Mouse (Mus musculus): Measurements from ENCODE around the gene Rel.
"Not testable (repeated sequence)": the region's sequence is repeated elsewhere in the genome, so short reads cannot be mapped to it uniquely, and the experiment has no call there.

Rel gene
- long read RNA-seq, experiment 1, full-length matches to known transcripts: 1 of 2 reads
- long read RNA-seq, experiment 1, partial matches to known transcripts: 1 of 2 reads
- long read RNA-seq, experiment 1, other reads (novel, unspliced or antisense): 0 of 2 reads
- long read RNA-seq, experiment 2, partial matches to known transcripts: 3 of 3 reads
- long read RNA-seq, experiment 2, other reads (novel, unspliced or antisense): 0 of 3 reads

GRCm38 (mm10) chr11:23770760-23771506 is at the start of gene Rel:
Gene Rel, minus strand, starts transcription at chr11:23770970.
- intact Hi-C loops (cut with DNase I): loop anchor here (5.0 kb wide), 1 partner anchor 306 kb away; the partner anchor contains the start of genes A830031A19Rik and Bcl11a

DNA sequence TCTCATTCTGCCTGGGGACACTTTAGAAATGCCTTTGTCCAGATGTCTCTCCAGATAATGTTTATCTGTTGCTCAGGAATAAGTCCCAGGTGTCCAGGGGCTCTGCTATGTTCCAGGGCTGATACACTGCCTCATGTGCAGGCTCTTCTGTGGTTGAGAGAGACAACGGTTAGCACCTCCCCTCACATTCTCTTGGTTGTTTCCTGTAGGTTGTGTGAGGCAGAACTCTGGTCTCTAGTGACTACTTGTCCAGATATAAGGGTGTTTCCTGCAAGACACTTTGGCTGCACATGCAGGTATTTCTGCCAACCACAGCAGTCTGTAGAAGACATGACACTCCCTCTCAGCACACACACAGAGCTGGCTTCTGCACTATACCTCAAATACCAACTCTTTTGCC is 48.0 kb upstream of the Rel start:
- intact Hi-C loops (cut with DNase I): no loop called here

DNA sequence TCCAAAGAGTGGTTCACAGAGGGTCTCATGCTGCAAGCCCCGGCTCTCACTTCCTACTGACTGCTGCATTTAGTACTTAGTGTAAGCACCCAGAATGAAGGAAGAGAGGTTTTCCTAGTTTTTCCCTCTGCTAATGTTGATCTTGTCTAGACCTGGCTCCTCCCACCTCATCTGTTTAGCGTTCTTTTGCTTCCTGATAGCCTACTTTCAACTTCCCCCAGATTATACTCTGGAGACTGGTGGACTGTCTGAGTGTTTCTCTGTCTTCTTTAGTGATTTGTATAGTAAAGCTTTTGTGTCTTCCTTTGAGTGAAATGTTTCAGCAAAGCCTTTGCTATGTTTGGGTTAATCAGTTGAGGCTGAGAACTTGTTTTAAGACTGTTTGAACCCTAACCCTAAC is 40.0 kb upstream of the Rel start:
- intact Hi-C loops (cut with DNase I): no loop called here

DNA sequence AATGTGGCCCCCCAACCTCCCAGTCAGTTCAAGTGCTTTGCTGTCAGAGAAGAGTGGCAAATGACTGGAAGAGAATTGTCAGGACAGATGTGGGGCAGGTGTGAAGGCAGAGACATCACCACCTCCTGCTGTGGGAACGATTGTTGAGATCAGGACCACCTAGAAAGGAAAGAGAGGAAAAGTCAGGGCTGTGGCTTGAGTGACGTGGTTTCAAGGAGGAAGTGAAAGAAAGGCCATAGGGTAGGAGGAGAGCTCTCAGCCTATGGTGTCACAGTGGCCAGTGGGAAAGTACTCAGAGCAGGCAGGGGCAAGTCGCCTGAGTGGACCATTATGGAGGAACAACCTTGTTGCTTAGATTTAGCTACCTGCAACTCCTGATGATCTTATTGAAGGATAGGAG is 34.9 kb upstream of the Rel start:
- intact Hi-C loops (cut with DNase I): no loop called here

- intact Hi-C loops (cut with DNase I): no loop called here
Measured at GRCm38 (mm10) chr11:23803136-23803535, 32.4 kb upstream of the Rel start.

DNA sequence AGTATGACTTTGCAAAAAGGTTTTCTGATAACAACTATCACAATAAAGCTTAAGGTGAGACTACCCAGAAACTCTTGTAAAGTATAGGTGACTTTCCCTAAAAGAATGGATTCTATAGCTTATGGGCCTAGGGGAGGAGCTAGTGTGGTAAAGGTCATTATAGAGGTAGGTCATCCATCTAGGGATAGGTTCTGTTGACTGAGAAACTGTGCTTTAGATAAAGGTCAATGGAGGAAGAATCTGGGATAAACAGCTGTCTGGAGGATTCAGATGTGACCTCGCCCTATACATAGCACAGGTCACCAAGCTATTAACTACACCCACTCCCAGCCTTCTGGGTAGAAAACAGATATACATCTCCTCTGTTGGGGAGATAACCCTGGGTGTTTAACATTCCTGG is 31.5 kb upstream of the Rel start:
- intact Hi-C loops (cut with DNase I): no loop called here

DNA sequence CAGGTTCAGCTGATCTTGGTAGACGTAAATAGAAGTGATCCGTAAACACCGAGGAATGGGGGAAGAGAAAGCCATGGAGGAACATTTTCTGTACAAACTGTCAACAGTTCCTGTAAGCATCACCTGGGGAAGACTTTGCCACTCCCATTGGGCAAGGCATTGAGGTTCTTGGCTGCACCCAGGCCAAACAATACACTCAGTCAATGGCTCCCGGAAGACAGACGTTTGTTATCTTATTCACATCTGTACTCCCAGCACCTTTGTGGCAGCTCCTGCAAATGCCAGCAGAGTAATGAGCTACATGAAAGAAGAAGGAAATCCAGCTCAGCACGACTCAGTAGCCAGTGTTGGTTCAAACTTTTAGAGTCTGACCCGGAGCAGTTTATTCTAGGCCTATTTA is 31.1 kb upstream of the Rel start:
- intact Hi-C loops (cut with DNase I): no loop called here

DNA sequence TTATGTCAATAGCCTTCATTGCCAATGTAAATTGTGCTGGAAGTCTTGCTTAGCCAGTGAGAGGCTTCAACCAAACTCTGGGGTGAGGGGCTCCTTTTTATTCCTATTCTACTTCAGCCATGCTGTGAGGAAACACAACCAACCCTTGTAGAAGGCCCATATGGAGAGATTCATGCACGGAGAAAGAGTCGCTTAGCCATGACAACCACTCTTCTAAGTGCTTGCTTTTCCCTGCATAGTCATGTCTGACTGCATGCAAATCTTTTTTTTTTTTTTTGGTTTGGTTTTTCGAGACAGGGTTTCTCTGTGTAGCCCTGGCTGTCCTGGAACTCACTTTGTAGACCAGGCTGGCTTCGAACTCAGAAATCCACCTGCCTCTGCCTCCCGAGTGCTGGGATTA is 12.9 kb upstream of the Rel start:
- intact Hi-C loops (cut with DNase I): not testable (repeated sequence)

DNA sequence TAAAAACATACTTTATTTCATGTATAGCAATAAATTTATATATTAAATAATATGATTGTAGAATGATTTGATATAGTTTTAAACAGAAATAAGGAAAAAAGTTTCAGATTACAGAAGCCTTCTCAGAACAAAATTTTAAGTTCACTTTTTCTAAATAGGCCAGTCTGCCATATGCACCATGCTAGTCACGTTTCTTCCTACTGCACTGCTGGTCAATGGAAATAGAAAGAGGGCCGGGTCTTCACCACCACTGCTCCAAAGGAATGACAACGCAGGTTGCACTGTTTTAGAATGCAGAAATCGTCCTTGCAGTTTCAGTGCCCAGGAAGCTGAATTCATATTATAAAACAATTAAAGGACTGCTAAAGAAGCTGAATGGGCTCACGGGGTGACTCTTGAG is 12.3 kb upstream of the Rel start:
- intact Hi-C loops (cut with DNase I): no loop called here

DNA sequence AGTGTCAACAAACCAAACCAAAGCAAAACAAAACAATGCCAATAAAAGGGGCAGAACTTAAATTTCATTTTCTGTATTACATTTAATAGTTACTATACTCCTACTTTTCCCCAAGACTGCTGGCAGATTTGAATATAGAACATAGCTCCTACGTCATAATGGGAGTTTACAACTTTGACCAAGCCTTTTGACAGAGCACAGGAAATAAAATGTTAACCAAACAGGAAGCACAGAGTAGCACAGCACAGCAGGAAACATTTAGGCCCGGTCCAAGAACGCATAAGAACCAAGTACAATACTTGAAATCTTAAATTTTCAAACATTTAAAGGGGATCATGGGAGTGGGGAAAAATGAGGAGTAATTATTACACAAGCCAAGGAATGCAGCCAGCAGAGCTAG is 11.3 kb upstream of the Rel start:
- intact Hi-C loops (cut with DNase I): no loop called here

DNA sequence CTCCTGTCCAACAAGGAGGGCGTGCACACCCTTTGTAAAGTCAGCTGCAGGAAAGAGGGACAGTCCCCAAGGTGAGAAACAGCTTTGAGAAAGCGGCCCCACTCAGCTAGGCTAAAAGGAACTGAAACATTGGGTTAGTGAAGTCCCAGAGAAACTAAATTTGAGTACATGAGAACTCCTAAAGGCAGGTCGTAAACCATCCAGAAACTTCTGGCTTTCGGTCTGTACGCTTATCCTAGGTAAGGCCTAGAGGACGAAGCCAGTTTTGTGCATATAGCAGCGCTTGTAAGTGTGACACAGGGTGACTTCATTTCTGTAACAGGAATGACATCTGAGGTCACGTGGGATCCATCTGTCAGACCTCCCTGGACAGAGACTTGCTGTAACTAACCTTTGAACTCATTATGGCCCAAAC is 8.0 kb upstream of the Rel start:
- intact Hi-C loops (cut with DNase I): no loop called here

DNA sequence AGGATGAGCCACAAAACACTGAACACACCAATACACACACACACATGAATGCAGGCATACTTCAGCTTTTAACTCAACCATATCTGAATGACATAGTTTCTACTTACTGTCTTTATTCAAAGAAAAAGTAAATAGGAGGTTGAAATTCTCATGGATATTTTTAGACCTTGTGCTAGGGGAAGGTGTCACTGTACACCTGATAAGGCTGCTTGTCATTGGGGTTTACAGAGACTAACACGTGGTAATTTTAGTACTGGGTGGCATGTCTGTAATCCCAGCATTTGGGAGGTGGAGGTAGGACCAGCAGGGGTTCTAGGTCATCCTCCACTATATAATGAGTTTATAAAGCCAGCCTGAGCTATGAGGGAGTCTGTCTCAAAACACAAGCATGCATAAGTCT is 1.7 kb upstream of the Rel start:
- intact Hi-C loops (cut with DNase I): loop anchor here (5.0 kb wide), 1 partner anchor 305 kb away; the partner anchor contains the start of genes A830031A19Rik and Bcl11a

- intact Hi-C loops (cut with DNase I): loop anchor here (5.0 kb wide), 1 partner anchor 306 kb away; the partner anchor contains the start of genes A830031A19Rik and Bcl11a
Measured at GRCm38 (mm10) chr11:23771507-23772097, 832 bp upstream of the Rel start.

- intact Hi-C loops (cut with DNase I): loop anchor here (5.0 kb wide), 1 partner anchor 307 kb away; the partner anchor contains the start of genes A830031A19Rik and Bcl11a
Measured at GRCm38 (mm10) chr11:23770510-23770759, 335 bp downstream of the Rel start.

- intact Hi-C loops (cut with DNase I): loop anchor here (5.0 kb wide), 1 partner anchor 307 kb away; the partner anchor contains the start of genes A830031A19Rik and Bcl11a
Measured at GRCm38 (mm10) chr11:23769686-23770509, 872 bp downstream of the Rel start.

DNA sequence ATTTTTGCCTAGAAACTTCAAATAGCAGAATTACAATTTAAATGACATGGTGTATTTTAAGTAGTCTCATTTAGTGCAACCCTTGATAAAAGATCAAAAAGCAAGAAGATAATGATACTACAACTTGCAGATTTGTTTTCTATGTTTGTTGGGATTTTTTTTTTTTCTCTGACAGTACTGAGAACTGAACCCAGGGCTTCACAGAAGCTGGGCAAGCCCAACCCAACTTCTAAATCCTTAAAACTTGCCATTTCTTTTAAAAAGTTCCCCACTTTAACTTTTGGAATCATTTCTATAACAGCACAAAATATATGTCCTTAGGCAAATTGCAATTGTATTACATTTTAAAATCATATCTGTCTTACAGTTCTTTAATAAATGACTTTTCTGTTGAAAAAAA is 1.7 kb downstream of the Rel start:
- intact Hi-C loops (cut with DNase I): no loop called here

GRCm38 (mm10) chr11:23767928-23768327 is 2.8 kb downstream of the Rel start:
- intact Hi-C loops (cut with DNase I): no loop called here

- intact Hi-C loops (cut with DNase I): not testable (repeated sequence)
Measured at GRCm38 (mm10) chr11:23767369-23767768, 3.4 kb downstream of the Rel start.

- intact Hi-C loops (cut with DNase I): no loop called here
Measured at GRCm38 (mm10) chr11:23762635-23763034, 8.1 kb downstream of the Rel start.

GRCm38 (mm10) chr11:23758218-23758617 is 12.6 kb downstream of the Rel start:
- intact Hi-C loops (cut with DNase I): no loop called here

- intact Hi-C loops (cut with DNase I): no loop called here
Measured at GRCm38 (mm10) chr11:23754329-23754728, 16.4 kb downstream of the Rel start.

All from adrenal gland (tissue).